Mouse (Mus musculus) megakaryocyte, embryonic 14.5 days (primary cell): ENCODE results near the gene Cemip.

Experiments used
- FLI1 ChIP-seq: IDR thresholded peaks from 2 replicates; pipeline ENCODE4 v1.6.1; 2012; ENCODE audit warnings: low read length, inconsistent platforms, mixed read lengths
- GATA1 ChIP-seq: IDR thresholded peaks from 3 replicates; pipeline ENCODE4 v1.6.1; 2012; ENCODE audit warnings: mixed read lengths, low read length, inconsistent platforms, borderline replicate concordance

DNA sequence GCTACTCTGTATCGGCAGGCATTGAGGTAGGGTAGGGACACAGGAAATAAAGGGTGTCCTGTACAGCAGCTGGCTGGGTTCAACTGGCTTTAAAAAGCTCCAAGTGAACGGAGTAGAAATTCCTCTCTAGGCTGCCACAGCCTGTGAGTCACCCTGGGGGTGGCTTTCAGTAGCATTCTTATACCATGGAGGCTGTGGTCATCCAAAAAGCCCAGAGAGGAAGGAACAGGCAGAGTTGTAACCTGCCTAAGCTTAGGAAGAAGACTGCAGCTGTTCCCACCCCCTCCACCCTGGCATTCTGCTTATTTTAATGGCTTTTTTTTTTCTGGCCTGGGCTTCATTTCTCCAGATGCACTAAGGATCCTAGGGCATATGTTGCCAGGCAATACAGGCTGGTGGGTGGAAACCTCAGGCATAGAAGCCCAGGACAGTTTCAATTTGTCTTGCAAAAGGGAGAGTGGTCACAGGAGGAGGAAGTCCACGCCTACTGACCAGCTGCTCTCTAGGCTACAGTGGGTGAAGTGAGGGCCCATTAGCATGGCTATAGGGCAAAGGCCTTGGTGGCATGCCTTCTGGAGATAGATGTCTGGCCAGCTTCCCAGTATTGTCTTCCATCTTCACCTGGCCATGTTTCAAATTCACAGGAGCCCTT is 57.1 kb downstream of the Cemip start:
- no peak for TF ChIP-seq GATA1
- TF ChIP-seq FLI1, result no peak
